In genomic region chr12:70109921-70110320, GRCm38 (mm10) we compare ENCODE assay signal across 8 mouse cellular contexts. TPM values are rescaled to one million over a fixed set of nuclear protein-coding genes. Genes with fewer than 3 reads are reported as not detected.
DNase-seq lines count a peak whose midpoint lies in the region; ATAC-seq and TF ChIP-seq lines count a peak whose summit lies in the region.

No protein-coding gene starts in this region.

- peak overlapping the region; percentile 92 for H3K9ac ChIP-seq in forebrain, postnatal 0 days
- H3K9ac ChIP-seq in liver, embryonic 12.5 days: no peak overlapping the region

- H3K4me2 ChIP-seq in forebrain, postnatal 0 days (ENCODE audit: low read depth): peak overlapping the region; percentile 79
- peak overlapping the region; percentile 99 for H3K4me2 ChIP-seq in liver, embryonic 12.5 days

- intact Hi-C loops in gastrocnemius, adult 2 months (cut with DNase I): no loop called here

- no peaks in the 10 kb centered on the region for H3K9me3 ChIP-seq in forebrain, postnatal 0 days (ENCODE audit: low read length)
- H3K9me3 ChIP-seq in liver, embryonic 12.5 days (replicated peaks): no peaks in the 10 kb centered on the region

- no peaks in the 10 kb centered on the region for H3K27me3 ChIP-seq in forebrain, postnatal 0 days (ENCODE audit: insufficient read depth, low read length)
- H3K27me3 ChIP-seq in liver, embryonic 12.5 days (replicated peaks): peaks cover 50% of the 10 kb centered on the region

- peaks cover 26% of the 10 kb centered on the region for H3K4me1 ChIP-seq in forebrain, postnatal 0 days (ENCODE audit: insufficient read depth)
- peaks cover 37% of the 10 kb centered on the region for H3K4me1 ChIP-seq in liver, embryonic 12.5 days

- no peak for ATAC-seq in forebrain, postnatal 0 days
- no peak for ATAC-seq in liver, embryonic 12.5 days
- peak; percentile 64 for ATAC-seq in monocyte, adult 5-6 weeks (replicated peaks; ENCODE audit: insufficient number of reproducible peaks, low FRiP score, low TSS enrichment, poor library complexity, severe bottlenecking)
- no peak for ATAC-seq in erythroid progenitor cell, adult 5-6 weeks (replicated peaks; ENCODE audit: low FRiP score, poor library complexity, severe bottlenecking)

- 40% methylated on average over 6 of the region's 6 CpGs for WGBS in forebrain, postnatal 0 days
- 66% methylated on average over 6 of the region's 6 CpGs for WGBS in liver, embryonic 12.5 days (ENCODE audit: insufficient replicate concordance)

- H3K36me3 ChIP-seq in forebrain, postnatal 0 days (ENCODE audit: insufficient read depth): no peaks in the 10 kb centered on the region
- no peaks in the 10 kb centered on the region for H3K36me3 ChIP-seq in liver, embryonic 12.5 days

- TF ChIP-seq CTCF in gastrocnemius, adult 2 months (IDR thresholded peaks at IDR 0.05): no peak
- TF ChIP-seq CTCF in forebrain, postnatal 0 days (IDR thresholded peaks at IDR 0.05; ENCODE audit: low read depth): no peak

- DNase-seq in gastrocnemius, adult 2 months: no peak
- DNase-seq in gastrocnemius, adult 8-10 months (ENCODE audit: low spot score in 2 of 2): no peak
- DNase-seq in adrenal gland, postnatal 14 days: peak; percentile 56
- DNase-seq in forebrain, postnatal 0 days: peak; percentile 47
- DNase-seq in gastrocnemius, postnatal 4 days (ENCODE audit: low spot score in 2 of 2): no peak

- peak overlapping the region; percentile 98 for H3K4me3 ChIP-seq in gastrocnemius, adult 2 months
- peak overlapping the region; percentile 64 for H3K4me3 ChIP-seq in forebrain, postnatal 0 days (ENCODE audit: low read depth, low read length)
- H3K4me3 ChIP-seq in liver, embryonic 12.5 days: peak overlapping the region; percentile 22; the same call in 1 of the 2 replicates

- H3K27ac ChIP-seq in gastrocnemius, adult 2 months: no peak overlapping the region
- H3K27ac ChIP-seq in forebrain, postnatal 0 days (ENCODE audit: low read depth, low read length): peak overlapping the region; percentile 94
- no peak overlapping the region for H3K27ac ChIP-seq in liver, embryonic 12.5 days

RNA-seq across cellular contexts. Expression of gene Nin, which starts 3.6 kb away (rescaled TPM):
- total RNA-seq in gastrocnemius, adult 2 months (2021): 10 to 100 TPM; 23.6 to 24.6 TPM
- 10 to 100 TPM; 26.3 to 45.2 (median 31.7) TPM for total RNA-seq in gastrocnemius, adult 8-10 months (2022)
- total RNA-seq in adrenal gland, postnatal 14 days (2021): 36.5 and 42.6 TPM in 2 replicates
- 28.4 and 36.9 TPM in 2 replicates for total RNA-seq in forebrain, postnatal 0 days (2014; rRNA removed)
- 5.6 and 8.5 TPM in 2 replicates for polyA plus RNA-seq in forebrain, postnatal 0 days (2015; fragmentation: Nextera tagmentation; extraction: Ambion mirVana)
- polyA plus RNA-seq in liver, embryonic 12.5 days (2016; fragmentation: Nextera tagmentation; extraction: Ambion mirVana): 4.0 and 4.4 TPM in 2 replicates
- 134 to 153 TPM (median 142 TPM) in 3 replicates for total RNA-seq in monocyte, adult 5-6 weeks (2017)
- 16.2 and 36.0 TPM in 2 replicates for total RNA-seq in erythroid progenitor cell, adult 5-6 weeks (2015; ENCODE audit: low replicate concordance)
- 22.6 and 30.4 TPM in 2 replicates for total RNA-seq in erythroid progenitor cell, adult 5-6 weeks (2017; ENCODE audit: low replicate concordance)
- 10 to 100 TPM; 36.7 to 39.8 TPM for total RNA-seq in gastrocnemius, postnatal 4 days (2021)

RNA-seq across cellular contexts. Expression of gene Abhd12b, which starts 44.0 kb away (rescaled TPM):
- not detected for total RNA-seq in gastrocnemius, adult 2 months (2021)
- not detected for total RNA-seq in gastrocnemius, adult 8-10 months (2022)
- total RNA-seq in adrenal gland, postnatal 14 days (2021): not detected in 2 replicates
- 0.08 TPM in 1 of 2 replicates, not detected in the other for total RNA-seq in forebrain, postnatal 0 days (2014; rRNA removed)
- polyA plus RNA-seq in forebrain, postnatal 0 days (2015; fragmentation: Nextera tagmentation; extraction: Ambion mirVana): 0.13 TPM in 1 of 2 replicates, not detected in the other
- not detected in 2 replicates for polyA plus RNA-seq in liver, embryonic 12.5 days (2016; fragmentation: Nextera tagmentation; extraction: Ambion mirVana)
- not detected in 3 replicates for total RNA-seq in monocyte, adult 5-6 weeks (2017)
- not detected in 2 replicates for total RNA-seq in erythroid progenitor cell, adult 5-6 weeks (2015; ENCODE audit: low replicate concordance)
- not detected in 2 replicates for total RNA-seq in erythroid progenitor cell, adult 5-6 weeks (2017; ENCODE audit: low replicate concordance)
- not detected for total RNA-seq in gastrocnemius, postnatal 4 days (2021)

Comparison
In these comparisons a context has a peak if more than half of its experiments do, and no peak if none do; other contexts are left out.
1. DNase-seq: peak in adrenal gland, postnatal 14 days (single experiment) and forebrain, postnatal 0 days (single experiment); none in gastrocnemius, adult 2 months (single experiment), gastrocnemius, adult 8-10 months (0 of 2) and gastrocnemius, postnatal 4 days (0 of 2).
2. H3K4me3 ChIP-seq: peak in every context shown above with its lines; median percentile 98 in gastrocnemius, adult 2 months; 64 in forebrain, postnatal 0 days; 22 in liver, embryonic 12.5 days.